Mouse (Mus musculus): ENCODE measurements around the gene Erf.

DNA sequence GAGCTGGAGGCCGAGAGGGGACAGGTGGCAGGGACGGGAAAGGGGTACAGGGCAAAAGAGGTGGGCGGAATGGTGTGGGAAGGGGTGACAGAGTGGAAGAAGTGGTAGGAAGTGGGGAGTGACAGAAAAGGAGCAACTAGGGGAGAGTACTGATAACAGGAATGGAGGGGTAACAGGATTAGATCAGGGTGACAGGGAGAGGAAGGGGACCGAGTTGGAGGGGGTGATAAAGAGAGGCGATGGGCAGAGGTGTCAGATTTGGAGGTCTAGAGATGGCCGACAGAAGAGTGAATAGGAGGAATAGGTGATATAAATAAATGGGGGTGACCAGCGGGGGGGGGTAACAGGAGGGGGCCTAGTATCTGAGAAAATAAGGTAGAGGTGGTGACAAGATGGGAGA lies 18.0 kb upstream of the Erf start:
- TF ChIP-seq CTCF (IDR thresholded peaks at IDR 0.05; ENCODE audit: extremely low read depth, insufficient read length, insufficient replicate concordance, low read depth, low read length): no peak
- no peak for TF ChIP-seq POLR2A (IDR thresholded peaks at IDR 0.05; ENCODE audit: low read depth, low read length)

Measured in small intestine, adult 2 months (tissue).